Mouse (Mus musculus): ENCODE results near the gene Rps15. TPM values are rescaled to one million over a fixed set of nuclear protein-coding genes. Genes with fewer than 3 reads are reported as not detected.

Rps15 gene
- total RNA-seq, 1 experiment, result 2,505 TPM

- H3K9ac ChIP-seq (ENCODE audit: insufficient read depth, low read depth, low read length, poor library complexity, severe bottlenecking), result peak overlapping the region; percentile 82
- H3K36me3 ChIP-seq (ENCODE audit: control insufficient read depth, insufficient read depth, low read length, poor library complexity, severe bottlenecking), result no peaks in the 10 kb centered on the region; the same call in 1 of the 2 replicates
- peaks cover 0 to 21% of the 10 kb centered on the region in 2 experiments; a peak in 2 of 4 replicates for H3K4me1 ChIP-seq (ENCODE audit: control insufficient read depth in 2 of 2, insufficient read depth in 2 of 2, low read length in 2 of 2, poor library complexity in 1 of 2)
- H3K4me3 ChIP-seq (ENCODE audit: insufficient read depth in 1 of 2, low read depth in 1 of 2, low read length in 2 of 2, poor library complexity in 1 of 2, severe bottlenecking in 1 of 2), result peak overlapping the region; percentile 76 to 93
- H3K9me3 ChIP-seq (ENCODE audit: control insufficient read depth, insufficient read depth, low read depth, low read length), result no peaks in the 10 kb centered on the region
- in situ Hi-C loops (cut with MboI; ENCODE audit: low sequenced_read_pairs in 2 of 2, unreplicated experiment in 2 of 2), result no loop called here
- DNase-seq (ENCODE audit: low read depth, low spot score), result no peak
- TF ChIP-seq ZC3H11A (IDR thresholded peaks at IDR 0.05; ENCODE audit: borderline replicate concordance, low read depth, low read length) (no peak), CHD2 (IDR thresholded peaks at IDR 0.05; ENCODE audit: low read depth, low read length) (no peak), HCFC1 (IDR thresholded peaks at IDR 0.05; ENCODE audit: borderline replicate concordance, insufficient read depth, low read length) (no peak), ZNF384 (IDR thresholded peaks at IDR 0.05; ENCODE audit: low read depth, low read length) (no peak), MAFK (IDR thresholded peaks at IDR 0.05; ENCODE audit: insufficient read depth, low read depth, low read length) (no peak)
- H3K27ac ChIP-seq (ENCODE audit: insufficient read depth, low read depth, low read length, poor library complexity, severe bottlenecking), result no peak overlapping the region
Observed at GRCm38 (mm10) chr10:80330084-80330483, 37.8 kb downstream of the Rps15 start.

- no peak for TF ChIP-seq HCFC1 (IDR thresholded peaks at IDR 0.05; ENCODE audit: borderline replicate concordance, insufficient read depth, low read length)
- no peak for TF ChIP-seq MAFK (IDR thresholded peaks at IDR 0.05; ENCODE audit: insufficient read depth, low read depth, low read length)
- no peak for TF ChIP-seq CHD2 (IDR thresholded peaks at IDR 0.05; ENCODE audit: low read depth, low read length)
- no peak for TF ChIP-seq ZNF384 (IDR thresholded peaks at IDR 0.05; ENCODE audit: low read depth, low read length)
- TF ChIP-seq ZC3H11A (IDR thresholded peaks at IDR 0.05; ENCODE audit: borderline replicate concordance, low read depth, low read length), result no peak
- Histone ChIP-seq H3K27ac (ENCODE audit: insufficient read depth, low read depth, low read length, poor library complexity, severe bottlenecking) (no peak overlapping the region), H3K9me3 (ENCODE audit: control insufficient read depth, insufficient read depth, low read depth, low read length) (no peaks in the 10 kb centered on the region), H3K36me3 (ENCODE audit: control insufficient read depth, insufficient read depth, low read length, poor library complexity, severe bottlenecking) (peaks cover 4% of the 10 kb centered on the region; the same call in 1 of the 2 replicates), H3K4me3 (ENCODE audit: insufficient read depth in 1 of 2, low read depth in 1 of 2, low read length in 2 of 2, poor library complexity in 1 of 2, severe bottlenecking in 1 of 2) (peak overlapping the region in 1 of 2 experiments; percentile 93; a peak in 1 of 4 replicates), H3K9ac (ENCODE audit: insufficient read depth, low read depth, low read length, poor library complexity, severe bottlenecking) (no peak overlapping the region), H3K4me1 (ENCODE audit: control insufficient read depth in 2 of 2, insufficient read depth in 2 of 2, low read length in 2 of 2, poor library complexity in 1 of 2) (peaks cover 0 to 25% of the 10 kb centered on the region in 2 experiments; a peak in 3 of 4 replicates)
- in situ Hi-C loops (cut with MboI; ENCODE audit: low sequenced_read_pairs in 2 of 2, unreplicated experiment in 2 of 2), result no loop called here
- no peak for DNase-seq (ENCODE audit: low read depth, low spot score)
Observed at GRCm38 (mm10) chr10:80330888-80331287, 38.6 kb downstream of the Rps15 start.

GRCm38 (mm10) chr10:80331636-80332524 lies 39.6 kb downstream of the Rps15 start:
- Histone ChIP-seq H3K4me1 (ENCODE audit: control insufficient read depth in 2 of 2, insufficient read depth in 2 of 2, low read length in 2 of 2, poor library complexity in 1 of 2) (peaks cover 2 to 25% of the 10 kb centered on the region in 2 experiments; a peak in 3 of 4 replicates), H3K27ac (ENCODE audit: insufficient read depth, low read depth, low read length, poor library complexity, severe bottlenecking) (no peak overlapping the region), H3K36me3 (ENCODE audit: control insufficient read depth, insufficient read depth, low read length, poor library complexity, severe bottlenecking) (peaks cover 4% of the 10 kb centered on the region; the same call in 1 of the 2 replicates), H3K4me3 (ENCODE audit: insufficient read depth in 1 of 2, low read depth in 1 of 2, low read length in 2 of 2, poor library complexity in 1 of 2, severe bottlenecking in 1 of 2) (no peak overlapping the region), H3K9me3 (ENCODE audit: control insufficient read depth, insufficient read depth, low read depth, low read length) (no peaks in the 10 kb centered on the region), H3K9ac (ENCODE audit: insufficient read depth, low read depth, low read length, poor library complexity, severe bottlenecking) (no peak overlapping the region)
- TF ChIP-seq ZNF384 (IDR thresholded peaks at IDR 0.05; ENCODE audit: low read depth, low read length) (no peak), ZC3H11A (IDR thresholded peaks at IDR 0.05; ENCODE audit: borderline replicate concordance, low read depth, low read length) (no peak)
- no peak for DNase-seq (ENCODE audit: low read depth, low spot score)
- in situ Hi-C loops (cut with MboI; ENCODE audit: low sequenced_read_pairs in 2 of 2, unreplicated experiment in 2 of 2), result no loop called here

GRCm38 (mm10) chr10:80332525-80332989 lies 40.3 kb downstream of the Rps15 start:
- in situ Hi-C loops (cut with MboI; ENCODE audit: low sequenced_read_pairs in 2 of 2, unreplicated experiment in 2 of 2), result no loop called here
- DNase-seq (ENCODE audit: low read depth, low spot score), result no peak
- no peak overlapping the region for H3K27ac ChIP-seq (ENCODE audit: insufficient read depth, low read depth, low read length, poor library complexity, severe bottlenecking)
- no peak overlapping the region for H3K9ac ChIP-seq (ENCODE audit: insufficient read depth, low read depth, low read length, poor library complexity, severe bottlenecking)
- H3K36me3 ChIP-seq (ENCODE audit: control insufficient read depth, insufficient read depth, low read length, poor library complexity, severe bottlenecking), result peaks cover 4% of the 10 kb centered on the region; the same call in 1 of the 2 replicates
- TF ChIP-seq ZC3H11A (IDR thresholded peaks at IDR 0.05; ENCODE audit: borderline replicate concordance, low read depth, low read length), result no peak
- no peak for TF ChIP-seq CHD2 (IDR thresholded peaks at IDR 0.05; ENCODE audit: low read depth, low read length)
- no peak for TF ChIP-seq MAFK (IDR thresholded peaks at IDR 0.05; ENCODE audit: insufficient read depth, low read depth, low read length)
- TF ChIP-seq ZNF384 (IDR thresholded peaks at IDR 0.05; ENCODE audit: low read depth, low read length), result no peak
- TF ChIP-seq HCFC1 (IDR thresholded peaks at IDR 0.05; ENCODE audit: borderline replicate concordance, insufficient read depth, low read length), result no peak
- no peak overlapping the region for H3K4me3 ChIP-seq (ENCODE audit: insufficient read depth in 1 of 2, low read depth in 1 of 2, low read length in 2 of 2, poor library complexity in 1 of 2, severe bottlenecking in 1 of 2)
- peaks cover 2 to 25% of the 10 kb centered on the region in 2 experiments; a peak in 3 of 4 replicates for H3K4me1 ChIP-seq (ENCODE audit: control insufficient read depth in 2 of 2, insufficient read depth in 2 of 2, low read length in 2 of 2, poor library complexity in 1 of 2)
- H3K9me3 ChIP-seq (ENCODE audit: control insufficient read depth, insufficient read depth, low read depth, low read length), result no peaks in the 10 kb centered on the region
